Mouse (Mus musculus) lung, postnatal 0 days (tissue): ENCODE measurements around the gene Ago4.

Source experiments
- CTCF ChIP-seq: IDR thresholded peaks from 2 replicates; pipeline ENCODE4 v1.5.1; 2016; ENCODE audit warnings: antibody characterized with exemption, mild to moderate bottlenecking
- EP300 ChIP-seq: IDR thresholded peaks from 2 replicates; pipeline ENCODE4 v1.6.1; 2016; ENCODE audit warnings: antibody characterized with exemption, mild to moderate bottlenecking, control low read depth

- TF ChIP-seq CTCF (no peak), EP300 (no peak)
These were observed 88.7 kb downstream of the Ago4 start for GRCm38 (mm10) chr4:126444528-126444927.
